Mouse (Mus musculus): ENCODE results near the gene Ankef1.

DNA sequence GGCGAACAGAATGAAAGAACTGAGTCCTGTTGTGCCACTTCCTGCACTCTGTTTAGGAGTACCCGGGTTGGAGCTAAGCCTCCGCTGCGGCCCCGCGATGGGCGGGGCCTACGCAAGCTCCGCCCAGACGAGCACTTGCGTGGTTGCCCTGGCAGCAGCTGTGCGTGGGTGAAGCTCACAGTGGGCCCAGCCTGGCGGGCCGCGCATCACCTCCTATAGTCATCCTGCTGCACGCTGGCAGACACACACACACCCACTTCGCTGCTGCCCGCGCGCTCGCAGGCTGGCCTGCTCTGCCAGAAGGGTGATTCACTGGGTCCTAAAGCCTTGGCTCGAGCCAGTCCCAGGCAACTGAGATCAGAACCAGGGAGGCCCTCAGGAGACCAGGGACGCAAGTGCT, 30.3 kb downstream of the Ankef1 start:
- TF ChIP-seq POLR2A (IDR thresholded peaks at IDR 0.05; ENCODE audit: insufficient read depth, low read depth, low read length) (no peak), CTCF (IDR thresholded peaks at IDR 0.05) (no peak)
